Mouse (Mus musculus) stomach, postnatal 0 days (tissue): Measurements from ENCODE around the gene Pip5k1a.

Source experiments
- CTCF ChIP-seq: IDR thresholded peaks from 2 replicates; pipeline ENCODE4 v1.5.1; 2016; ENCODE audit warnings: antibody characterized with exemption, low read depth, mild to moderate bottlenecking, moderate library complexity
- EP300 ChIP-seq: optimal IDR thresholded peaks from 2 replicates; pipeline ENCODE3; 2016; ENCODE audit warnings: antibody characterized with exemption

DNA sequence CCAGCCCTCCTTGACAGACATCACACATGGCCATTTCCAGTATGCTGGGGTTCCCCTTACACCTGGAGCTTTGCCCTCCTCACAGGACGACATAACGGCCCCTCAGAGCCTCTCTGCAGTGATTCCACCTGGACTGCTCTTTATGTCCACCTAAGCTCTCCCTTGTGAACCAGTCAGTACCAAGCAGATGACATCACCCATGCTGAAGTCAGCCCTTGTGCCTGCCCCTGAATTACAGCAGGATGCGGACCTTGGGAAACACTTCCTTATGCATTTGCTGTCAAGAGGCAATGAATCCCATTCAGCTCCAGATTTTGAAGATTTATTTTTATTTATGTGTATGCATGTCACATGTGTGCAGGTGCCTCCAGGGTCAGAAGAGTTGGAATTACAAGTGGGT is 58.8 kb downstream of the Pip5k1a start:
- TF ChIP-seq CTCF (no peak), EP300 (no peak)
